Comparison of ENCODE assay signal across 8 mouse cellular contexts in the genomic region with DNA sequence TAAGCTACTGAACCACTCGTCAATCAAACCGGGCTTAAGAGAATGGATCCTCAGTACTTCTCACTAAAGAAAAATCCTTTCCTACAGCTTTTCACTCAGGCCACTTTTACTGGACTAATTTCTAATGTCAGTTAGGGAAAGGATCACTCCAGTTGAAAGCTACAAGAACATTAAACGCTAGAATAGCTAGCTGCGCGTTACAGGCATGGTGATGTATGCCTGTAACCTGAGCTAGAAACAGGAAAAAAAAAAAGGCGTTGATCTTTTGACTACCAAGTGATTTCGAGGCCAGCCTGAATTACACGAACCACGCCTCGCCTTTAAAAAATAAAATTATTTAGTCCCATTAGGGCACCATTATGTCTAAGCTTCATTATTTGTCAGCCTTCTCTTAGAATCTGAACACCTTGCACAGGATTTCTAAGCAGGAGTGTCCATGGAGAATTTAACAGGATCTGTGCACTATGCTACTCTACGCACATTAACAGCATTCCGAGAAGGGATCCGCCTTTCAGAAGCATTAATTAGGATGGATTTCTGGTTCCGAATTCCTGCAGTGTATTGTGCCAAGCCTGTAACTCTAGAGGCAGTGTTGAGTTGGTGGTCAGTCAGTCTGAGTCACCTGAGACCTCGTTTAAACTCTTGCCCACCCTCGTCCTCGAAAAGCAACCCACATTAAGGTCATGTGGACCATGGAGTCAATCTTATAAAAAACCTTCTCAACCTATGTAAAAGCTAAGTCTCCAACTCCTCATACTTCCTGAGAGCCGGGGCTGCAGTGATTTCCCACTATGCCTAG. TPM values are rescaled to one million over a fixed set of nuclear protein-coding genes. Genes with fewer than 3 reads are reported as not detected.
A peak's percentile ranks its signal among the peaks of the same experiment; 100 is the strongest.
DNase-seq lines count a peak whose midpoint lies in the region; ATAC-seq and TF ChIP-seq lines count a peak whose summit lies in the region.

No protein-coding gene starts in this region.

- H3K79me3 ChIP-seq in C2C12 (ENCODE audit: low read depth): peaks cover 70% of the 10 kb centered on the region

- H3K4me1 ChIP-seq in forebrain, embryonic 11.5 days (replicated peaks; ENCODE audit: control insufficient read depth, insufficient read depth, low read length): peaks cover 24% of the 10 kb centered on the region; the same call in 1 of the 2 replicates
- H3K4me1 ChIP-seq in limb, embryonic 13.5 days: peaks cover 57% of the 10 kb centered on the region

- H3K36me3 ChIP-seq in C2C12 (ENCODE audit: control insufficient read depth, insufficient read depth): peaks cover 32% of the 10 kb centered on the region
- H3K36me3 ChIP-seq in forebrain, embryonic 11.5 days (ENCODE audit: control insufficient read depth, insufficient read depth, low read length): no peaks in the 10 kb centered on the region; the same call in 1 of the 2 replicates
- H3K36me3 ChIP-seq in limb, embryonic 13.5 days: peaks cover 15% of the 10 kb centered on the region

- TF ChIP-seq CTCF in C2C12 (IDR thresholded peaks at IDR 0.05; ENCODE audit: control insufficient read depth, insufficient read depth, insufficient read length): no peak

- peaks cover 96% of the 10 kb centered on the region for H3K79me2 ChIP-seq in C2C12 (ENCODE audit: control insufficient read depth, insufficient read depth)

- DNase-seq in CD4-positive, CD25-positive, alpha-beta regulatory T cell, adult 2 months (ENCODE audit: low read depth, low spot score): peak; percentile 29
- DNase-seq in forebrain, embryonic 11.5 days (ENCODE audit: low spot score): no peak
- peak; percentile 44 for DNase-seq in retina, postnatal 1 day
- no peak for DNase-seq in thymus, postnatal 4 days

- peak overlapping the region; percentile 37 for H3K4me3 ChIP-seq in C2C12 (ENCODE audit: insufficient read depth, poor library complexity, severe bottlenecking)
- H3K4me3 ChIP-seq in forebrain, embryonic 11.5 days (ENCODE audit: low read depth, low read length): peak overlapping the region; percentile 41
- H3K4me3 ChIP-seq in limb, embryonic 13.5 days: peak overlapping the region; percentile 59

- H3K9ac ChIP-seq in forebrain, embryonic 11.5 days (ENCODE audit: low read length): peak overlapping the region; percentile 66
- peak overlapping the region; percentile 77 for H3K9ac ChIP-seq in limb, embryonic 13.5 days

- peak overlapping the region; percentile 18 for H3ac ChIP-seq in C2C12 (ENCODE audit: control insufficient read depth, insufficient read length, low read depth)

- no peaks in the 10 kb centered on the region for H3K9me3 ChIP-seq in forebrain, embryonic 11.5 days (ENCODE audit: control insufficient read depth, low read length)
- H3K9me3 ChIP-seq in limb, embryonic 13.5 days: no peaks in the 10 kb centered on the region

- H3K4me2 ChIP-seq in forebrain, embryonic 11.5 days (ENCODE audit: low read depth, low read length, severe bottlenecking): peak overlapping the region; percentile 47
- H3K4me2 ChIP-seq in limb, embryonic 13.5 days (replicated peaks): peak overlapping the region; percentile 85

- peak overlapping the region; percentile 82 for H3K27ac ChIP-seq in forebrain, embryonic 11.5 days (ENCODE audit: low read depth, low read length)
- H3K27ac ChIP-seq in limb, embryonic 13.5 days: peak overlapping the region; percentile 90

- no peaks in the 10 kb centered on the region for H3K27me3 ChIP-seq in C2C12 (ENCODE audit: control insufficient read depth, insufficient read depth, insufficient read length)
- no peaks in the 10 kb centered on the region for H3K27me3 ChIP-seq in forebrain, embryonic 11.5 days (ENCODE audit: control insufficient read depth, insufficient read depth, low read length)
- H3K27me3 ChIP-seq in limb, embryonic 13.5 days: no peaks in the 10 kb centered on the region

- no peak for ATAC-seq in CD4-positive, CD25-positive, alpha-beta regulatory T cell, adult 4 months
- no peak for ATAC-seq in forebrain, embryonic 11.5 days (replicated peaks; ENCODE audit: low FRiP score)
- 0 out of 2 replicates have a peak, but pooled peaks have one; percentile 6 for ATAC-seq in limb, embryonic 13.5 days (ENCODE audit: low FRiP score, low read depth)
- no peak for ATAC-seq in monocyte, adult 5-6 weeks (replicated peaks; ENCODE audit: insufficient number of reproducible peaks, low FRiP score, low TSS enrichment, poor library complexity, severe bottlenecking)

- WGBS in forebrain, embryonic 11.5 days: 4% methylated on average over 18 of the region's 18 CpGs
- under 1% methylated on average over 18 of the region's 18 CpGs for WGBS in limb, embryonic 13.5 days

TF ChIP-seq in C2C12, 6 proteins besides CTCF, POLR2A, EP300 and RAD21:
- no peak for TF ChIP-seq MAX (IDR thresholded peaks at IDR 0.05)
- TF ChIP-seq MYOG (IDR thresholded peaks at IDR 0.05; ENCODE audit: control insufficient read depth, extremely low read depth, insufficient read length): no peak
- no peak for TF ChIP-seq MYOD1 (IDR thresholded peaks at IDR 0.05; ENCODE audit: control insufficient read depth, insufficient read length, low read depth)
- no peak for TF ChIP-seq FOSL1 (IDR thresholded peaks at IDR 0.05; ENCODE audit: insufficient read depth, low read length, poor library complexity, severe bottlenecking)
- no peak for TF ChIP-seq USF1 (IDR thresholded peaks at IDR 0.05; ENCODE audit: low read depth)
- TF ChIP-seq CEBPB (IDR thresholded peaks at IDR 0.05; ENCODE audit: low read depth): no peak

RNA-seq across cellular contexts. Expression of a gene that starts 15.2 kb away (rescaled TPM):
- 100 to 1,000 TPM; 183 to 238 TPM for polyA plus RNA-seq in CD4-positive, CD25-positive, alpha-beta regulatory T cell, adult 4 months (2017; shearing (Covaris generic))
- 8.0 TPM for polyA plus RNA-seq in C2C12 (2012; fragmentation: generic; extraction: Trizol)
- polyA plus RNA-seq in forebrain, embryonic 11.5 days (2014; fragmentation: Nextera tagmentation; extraction: Ambion mirVana): 104 TPM in 2 replicates
- 121 and 123 TPM in 2 replicates for polyA plus RNA-seq in limb, embryonic 13.5 days (2015; fragmentation: Nextera tagmentation; extraction: Ambion mirVana)
- total RNA-seq in monocyte, adult 5-6 weeks (2017): 134 to 222 TPM (median 199 TPM) in 3 replicates

Comparison
In these comparisons a context has a peak if more than half of its experiments do, and no peak if none do; other contexts are left out.
1. DNase-seq: peak in CD4-positive, CD25-positive, alpha-beta regulatory T cell, adult 2 months (single experiment) and retina, postnatal 1 day (single experiment); none in forebrain, embryonic 11.5 days (single experiment) and thymus, postnatal 4 days (single experiment).
2. RNA of a gene that starts 15.2 kb away (polyA plus RNA-seq): 183 to 238 TPM in CD4-positive, CD25-positive, alpha-beta regulatory T cell, adult 4 months, 121 to 123 TPM in limb, embryonic 13.5 days and 104 TPM in forebrain, embryonic 11.5 days; 8.0 TPM in C2C12 (single experiment); every median in the first group is over 10 times any median in the second.
3. Peak in every context shown above with its lines, with median percentiles within 50 percentile points of each other: H3K4me3 ChIP-seq.